Mouse (Mus musculus): Measurements from ENCODE around the gene Sult3a2.
A peak's percentile ranks its signal among the peaks of the same experiment; 100 is the strongest.
"Not testable (repeated sequence)": the region's sequence is repeated elsewhere in the genome, so short reads cannot be mapped to it uniquely, and the experiment has no call there.

Sult3a2 gene

GRCm38 (mm10) chr10:33786604-33787003 lies at the start of gene Sult3a2:
Gene Sult3a2, minus strand, starts transcription at chr10:33786704.
- DNase-seq (ENCODE audit: extremely low read depth, low read depth, low spot score), result no peak

GRCm38 (mm10) chr10:33820892-33821291 lies 34.4 kb upstream of the Sult3a2 start:
- DNase-seq (ENCODE audit: extremely low read depth, low read depth, low spot score), result no peak

- peak; percentile 51 for DNase-seq (ENCODE audit: extremely low read depth, low read depth, low spot score)
Observed at GRCm38 (mm10) chr10:33816923-33817322, 30.4 kb upstream of the Sult3a2 start.

GRCm38 (mm10) chr10:33814266-33814665 lies 27.8 kb upstream of the Sult3a2 start:
- DNase-seq (ENCODE audit: extremely low read depth, low read depth, low spot score), result no peak

GRCm38 (mm10) chr10:33811807-33812206 lies 25.3 kb upstream of the Sult3a2 start:
- no peak for DNase-seq (ENCODE audit: extremely low read depth, low read depth, low spot score)

GRCm38 (mm10) chr10:33797221-33797949 lies 10.9 kb upstream of the Sult3a2 start:
- not testable (repeated sequence) for DNase-seq (ENCODE audit: extremely low read depth, low read depth, low spot score)

GRCm38 (mm10) chr10:33796269-33796915 lies 9.9 kb upstream of the Sult3a2 start:
- DNase-seq (ENCODE audit: extremely low read depth, low read depth, low spot score), result not testable (repeated sequence)

GRCm38 (mm10) chr10:33792166-33792565 lies 5.7 kb upstream of the Sult3a2 start:
- not testable (repeated sequence) for DNase-seq (ENCODE audit: extremely low read depth, low read depth, low spot score)

- peak; percentile 28 for DNase-seq (ENCODE audit: extremely low read depth, low read depth, low spot score)
Observed at GRCm38 (mm10) chr10:33787541-33787940, 1.0 kb upstream of the Sult3a2 start.

GRCm38 (mm10) chr10:33735251-33735650 lies 51.3 kb downstream of the Sult3a2 start:
- DNase-seq (ENCODE audit: extremely low read depth, low read depth, low spot score), result not testable (repeated sequence)

GRCm38 (mm10) chr10:33733241-33733640 lies 53.3 kb downstream of the Sult3a2 start:
- DNase-seq (ENCODE audit: extremely low read depth, low read depth, low spot score), result no peak

- no peak for DNase-seq (ENCODE audit: extremely low read depth, low read depth, low spot score)
Observed at GRCm38 (mm10) chr10:33732409-33733185, 53.9 kb downstream of the Sult3a2 start.

- no peak for DNase-seq (ENCODE audit: extremely low read depth, low read depth, low spot score)
Observed at GRCm38 (mm10) chr10:33723764-33724163, 62.7 kb downstream of the Sult3a2 start.

- DNase-seq (ENCODE audit: extremely low read depth, low read depth, low spot score), result no peak
Observed at GRCm38 (mm10) chr10:33721827-33722438, 64.6 kb downstream of the Sult3a2 start.
